Mouse (Mus musculus) left cerebral cortex, adult 2 months (tissue): ENCODE data around the gene Rps6kl1. TPM values are rescaled to one million over a fixed set of nuclear protein-coding genes. Genes with fewer than 3 reads are reported as not detected.

Experiments used
- DNase-seq, 2 experiments: peaks; one replicate each; pipeline ENCODE4 v3.0.0; 2021 to 2022; ENCODE audit warnings: low spot score in 2 of 2, mixed read lengths in 1 of 2; ENCODE audit errors: extremely low spot score in 1 of 2
- H3K27ac ChIP-seq: fragments of 200-600 bp; 2 replicates; pipeline ENCODE4 v1.8.1; 2022
- H3K4me3 ChIP-seq: fragments of 200-600 bp; 2 replicates; pipeline ENCODE4 v1.8.1; 2022
- CTCF ChIP-seq: fragments of 200-600 bp; IDR thresholded peaks from 2 replicates; pipeline ENCODE4 v1.8.1; 2022; ENCODE audit warnings: antibody characterized with exemption, mild to moderate bottlenecking, moderate library complexity
- intact Hi-C: fragments of 180-260 bp; cut with DNase I; formaldehyde crosslinking; loops from one replicate; pipeline ENCODE4 v1.15.1; 2025
- total RNA-seq, 2 experiments: library from RNA; stranded (reverse); gene quantifications; 2 replicates each; pipeline ENCODE4 v1.2.3; 2021

Rps6kl1 gene
- total RNA-seq, 2 experiments from 2014 or later, result 33.9 to 38.6 TPM

GRCm38 (mm10) chr12:85170948-85171307 lies 19.9 kb upstream of the Rps6kl1 start:
- intact Hi-C loops, result loop anchor here (5.0 kb wide), 1 partner anchor 36 kb away; no protein-coding TSS in a partner anchor
- Histone ChIP-seq H3K27ac (no peak overlapping the region), H3K4me3 (no peak overlapping the region)
- DNase-seq, result no peak
- no peak for TF ChIP-seq CTCF

DNA sequence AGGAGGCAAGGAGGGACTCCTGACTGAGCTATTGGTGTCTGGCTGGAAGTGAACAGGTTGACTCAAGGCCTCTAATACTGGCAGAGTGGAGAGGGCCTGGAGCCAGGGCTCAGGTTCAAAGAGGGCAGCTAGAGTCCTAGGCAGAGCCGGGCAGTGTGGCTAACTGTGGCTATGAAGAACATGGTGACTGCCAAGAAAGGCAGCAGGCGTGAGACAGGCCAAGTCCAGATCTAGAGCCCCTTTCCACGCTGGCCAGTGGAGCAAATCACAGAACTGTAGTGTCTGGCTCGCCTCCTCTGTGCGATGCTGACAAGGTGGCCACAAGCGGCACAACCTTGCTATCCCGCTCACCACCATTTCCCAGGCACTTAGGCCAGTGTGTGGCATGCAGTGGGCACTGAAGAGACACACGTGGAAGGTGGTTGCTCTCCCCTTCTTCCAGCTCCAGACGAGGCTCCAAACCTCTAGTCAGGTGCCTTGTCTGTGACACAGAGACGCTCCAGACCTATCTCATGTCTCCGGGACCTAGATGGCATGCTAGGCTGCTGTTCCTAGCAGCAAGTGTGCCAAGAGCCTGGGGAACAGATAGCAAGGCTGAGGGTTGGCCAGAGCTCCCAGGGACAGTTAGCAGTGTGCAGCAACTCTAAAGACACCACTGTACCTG lies 19.4 kb upstream of the Rps6kl1 start:
- no peak overlapping the region for H3K4me3 ChIP-seq
- H3K27ac ChIP-seq, result no peak overlapping the region
- no peak for DNase-seq
- intact Hi-C loops, result loop anchor here (5.0 kb wide), 1 partner anchor 37 kb away; no protein-coding TSS in a partner anchor
- TF ChIP-seq CTCF, result no peak

- intact Hi-C loops, result loop anchor here (1.0 to 5.0 kb wide), 3 partner anchors 37 to 135 kb away; partner anchors contain the start of gene Eif2b2
- H3K4me3 ChIP-seq, result no peak overlapping the region
- DNase-seq, result no peak
- H3K27ac ChIP-seq, result no peak overlapping the region
- no peak for TF ChIP-seq CTCF
Measured at GRCm38 (mm10) chr12:85169877-85170276, 18.8 kb upstream of the Rps6kl1 start.

DNA sequence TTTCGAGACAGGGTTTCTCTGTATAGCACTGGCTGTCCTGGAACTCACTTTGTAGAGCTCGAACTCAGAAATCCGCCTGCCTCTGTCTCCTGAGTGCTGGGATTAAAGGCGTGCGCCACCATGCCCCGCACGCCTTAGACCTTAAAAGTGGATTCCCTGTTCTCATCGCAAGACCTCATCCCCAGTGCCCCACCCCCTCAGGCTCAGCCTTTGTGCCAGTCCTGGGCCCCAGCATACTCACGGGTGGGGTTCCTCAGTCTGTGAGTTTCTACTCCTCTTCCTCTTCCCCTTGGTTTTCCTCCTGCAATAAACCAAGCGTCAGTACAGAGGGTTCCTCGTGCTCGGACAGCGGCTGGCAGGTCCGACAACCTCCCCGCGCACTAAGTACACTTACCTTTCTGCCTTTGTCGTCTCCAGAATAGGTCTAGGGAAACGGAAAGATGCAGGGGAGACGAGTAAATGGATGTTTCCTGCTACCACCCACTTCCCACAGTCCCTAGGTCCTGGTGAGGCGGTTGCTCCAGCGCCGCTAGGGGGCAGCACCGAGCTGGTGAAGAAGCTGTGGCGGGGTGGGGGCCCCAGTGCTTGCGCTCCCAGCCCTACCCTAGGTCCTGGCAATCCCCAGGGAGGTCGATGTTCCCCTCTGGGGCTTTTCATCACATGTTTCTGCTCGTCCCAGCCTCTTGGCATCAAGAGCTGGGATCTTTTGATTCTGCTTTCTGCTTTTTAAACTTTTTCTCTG lies 18.2 kb upstream of the Rps6kl1 start:
- H3K27ac ChIP-seq, result no peak overlapping the region
- TF ChIP-seq CTCF, result peak; percentile 98
- intact Hi-C loops, result loop anchor here (1.0 to 2.0 kb wide), 2 partner anchors 50 to 136 kb away; partner anchors contain the start of gene Eif2b2
- H3K4me3 ChIP-seq, result peak overlapping the region; percentile 42
- DNase-seq, result peak; percentile 81 to 90

- no peak for DNase-seq
- TF ChIP-seq CTCF, result no peak
- intact Hi-C loops, result no loop called here
Measured at GRCm38 (mm10) chr12:85166631-85167030, 15.6 kb upstream of the Rps6kl1 start.

GRCm38 (mm10) chr12:85164996-85165395 lies 13.9 kb upstream of the Rps6kl1 start:
- intact Hi-C loops, result no loop called here
- Histone ChIP-seq H3K4me3 (no peak overlapping the region), H3K27ac (no peak overlapping the region)
- no peak for TF ChIP-seq CTCF
- no peak for DNase-seq

More at GRCm38 (mm10) chr12:85166631-85167030, 15.6 kb upstream of the Rps6kl1 start:
- H3K27ac ChIP-seq, result no peak overlapping the region
- H3K4me3 ChIP-seq, result no peak overlapping the region

GRCm38 (mm10) chr12:85159592-85159991 lies 8.5 kb upstream of the Rps6kl1 start:
- TF ChIP-seq CTCF, result no peak
- no peak overlapping the region for H3K4me3 ChIP-seq
- intact Hi-C loops, result loop anchor here (10.0 kb wide), 1 partner anchor 325 kb away; no protein-coding TSS in a partner anchor
- H3K27ac ChIP-seq, result no peak overlapping the region
- no peak for DNase-seq

DNA sequence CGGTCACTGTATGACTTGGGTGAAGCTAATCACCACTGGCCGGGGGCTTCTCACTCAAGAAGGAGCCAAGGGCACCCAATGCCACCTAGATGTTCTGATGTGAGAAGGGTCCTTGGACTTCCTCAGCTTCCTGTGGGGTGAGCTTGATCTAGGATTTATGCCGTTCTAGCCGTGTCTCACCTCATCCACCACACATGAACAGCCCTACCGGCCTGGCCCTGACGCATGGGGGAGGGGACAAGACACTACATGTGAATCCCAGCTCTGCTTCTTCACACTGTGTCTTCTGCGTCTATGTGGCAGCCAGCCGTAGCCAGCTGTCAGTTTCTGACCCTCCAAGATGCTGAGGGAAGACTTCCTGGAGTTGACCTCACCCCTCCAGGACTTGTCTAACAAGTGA lies 7.7 kb upstream of the Rps6kl1 start:
- intact Hi-C loops, result loop anchor here (10.0 kb wide), 1 partner anchor 326 kb away; no protein-coding TSS in a partner anchor
- no peak for DNase-seq
- Histone ChIP-seq H3K4me3 (no peak overlapping the region), H3K27ac (no peak overlapping the region)
- TF ChIP-seq CTCF, result no peak

GRCm38 (mm10) chr12:85157797-85158460 lies 6.9 kb upstream of the Rps6kl1 start:
- Histone ChIP-seq H3K27ac (no peak overlapping the region), H3K4me3 (no peak overlapping the region)
- DNase-seq, result no peak
- intact Hi-C loops, result loop anchor here (10.0 kb wide), 1 partner anchor 327 kb away; no protein-coding TSS in a partner anchor
- TF ChIP-seq CTCF, result no peak

GRCm38 (mm10) chr12:85156324-85156723 lies 5.3 kb upstream of the Rps6kl1 start:
- Histone ChIP-seq H3K4me3 (no peak overlapping the region), H3K27ac (no peak overlapping the region)
- intact Hi-C loops, result loop anchor here (10.0 kb wide), 1 partner anchor 328 kb away; no protein-coding TSS in a partner anchor
- no peak for TF ChIP-seq CTCF
- no peak for DNase-seq

GRCm38 (mm10) chr12:85153011-85153410 lies 1.9 kb upstream of the Rps6kl1 start:
- no peak overlapping the region for H3K4me3 ChIP-seq
- DNase-seq, result no peak
- TF ChIP-seq CTCF, result no peak
- no peak overlapping the region for H3K27ac ChIP-seq
- intact Hi-C loops, result loop anchor here (10.0 kb wide), 1 partner anchor 332 kb away; no protein-coding TSS in a partner anchor
